Mouse (Mus musculus) layer of hippocampus, adult 6 months (tissue): ENCODE data around the gene Lix1. TPM values are rescaled to one million over a fixed set of nuclear protein-coding genes. Genes with fewer than 3 reads are reported as not detected.

ENCODE experiments used
- long read RNA-seq, 2 experiments: library from polyadenylated mRNA; unstranded; transcript quantifications; one replicate each; pipeline ENCODE4 v2.0.0; 2019 to 2020
- polyA plus RNA-seq: library from polyadenylated mRNA; unstranded; fragments of <200 nt; fragmentation: Nextera tagmentation; gene quantifications from 2 replicates; pipeline ENCODE4 v1.2.3, GENCODE M21; 2021

Lix1 gene
- 55.4 and 57.0 TPM in 2 replicates for polyA plus RNA-seq
- long read RNA-seq, experiment 1, transcript Lix1-201 (6 exons, 3,116 nt): major isoform, 115 of 141 reads
- long read RNA-seq, experiment 1, partial matches to known transcripts: 3 of 141 reads
- long read RNA-seq, experiment 1, other reads (novel, unspliced or antisense): 21 of 141 reads
- long read RNA-seq, experiment 2, transcript Lix1-202 (3 exons, 2,678 nt): minor isoform, 11 of 360 reads
- long read RNA-seq, experiment 2, transcript Lix1-201 (6 exons, 3,116 nt): major isoform, 323 of 360 reads
- long read RNA-seq, experiment 2, partial matches to known transcripts: 11 of 360 reads
- long read RNA-seq, experiment 2, other reads (novel, unspliced or antisense): 15 of 360 reads

DNA sequence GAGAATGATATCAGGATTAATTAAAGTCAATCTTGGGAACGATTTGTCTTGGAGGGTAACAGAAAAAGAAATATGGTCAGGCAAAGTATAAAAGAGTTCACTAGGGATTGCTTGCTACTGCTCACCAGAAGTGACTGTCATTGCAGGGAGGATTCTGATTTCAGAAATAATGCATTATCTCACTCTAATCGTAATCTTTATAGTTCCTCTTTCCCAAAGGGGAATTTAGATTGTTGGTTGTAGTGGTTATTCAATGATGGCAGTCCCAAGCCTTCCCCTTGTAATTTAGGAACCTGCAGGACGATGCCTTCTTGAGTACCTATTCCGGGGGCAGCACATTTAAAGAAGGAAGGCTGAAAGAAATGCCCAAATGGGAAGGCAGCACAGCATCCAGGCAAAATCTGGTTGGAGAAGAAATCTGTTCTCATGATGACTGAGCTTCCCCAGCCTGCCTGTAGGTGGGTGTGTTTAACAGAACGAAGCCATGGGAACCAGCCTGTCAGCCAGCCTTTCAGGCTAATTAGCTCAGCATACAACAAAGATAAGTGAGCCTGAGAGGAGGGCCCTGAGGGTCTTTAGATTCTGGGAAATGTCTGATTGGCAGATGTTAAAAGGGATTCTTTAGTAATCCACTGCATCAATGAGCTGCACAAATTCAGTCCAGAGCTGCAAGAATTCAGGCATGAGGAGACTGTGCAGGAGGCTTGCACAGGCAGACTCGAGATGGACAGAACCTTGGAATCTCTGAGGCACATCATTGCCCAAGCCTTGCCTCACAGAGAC, at the start of gene Lix1:
Gene Lix1 (plus strand): TSS at position 451 of the 783 bp plus-strand sequence.

DNA sequence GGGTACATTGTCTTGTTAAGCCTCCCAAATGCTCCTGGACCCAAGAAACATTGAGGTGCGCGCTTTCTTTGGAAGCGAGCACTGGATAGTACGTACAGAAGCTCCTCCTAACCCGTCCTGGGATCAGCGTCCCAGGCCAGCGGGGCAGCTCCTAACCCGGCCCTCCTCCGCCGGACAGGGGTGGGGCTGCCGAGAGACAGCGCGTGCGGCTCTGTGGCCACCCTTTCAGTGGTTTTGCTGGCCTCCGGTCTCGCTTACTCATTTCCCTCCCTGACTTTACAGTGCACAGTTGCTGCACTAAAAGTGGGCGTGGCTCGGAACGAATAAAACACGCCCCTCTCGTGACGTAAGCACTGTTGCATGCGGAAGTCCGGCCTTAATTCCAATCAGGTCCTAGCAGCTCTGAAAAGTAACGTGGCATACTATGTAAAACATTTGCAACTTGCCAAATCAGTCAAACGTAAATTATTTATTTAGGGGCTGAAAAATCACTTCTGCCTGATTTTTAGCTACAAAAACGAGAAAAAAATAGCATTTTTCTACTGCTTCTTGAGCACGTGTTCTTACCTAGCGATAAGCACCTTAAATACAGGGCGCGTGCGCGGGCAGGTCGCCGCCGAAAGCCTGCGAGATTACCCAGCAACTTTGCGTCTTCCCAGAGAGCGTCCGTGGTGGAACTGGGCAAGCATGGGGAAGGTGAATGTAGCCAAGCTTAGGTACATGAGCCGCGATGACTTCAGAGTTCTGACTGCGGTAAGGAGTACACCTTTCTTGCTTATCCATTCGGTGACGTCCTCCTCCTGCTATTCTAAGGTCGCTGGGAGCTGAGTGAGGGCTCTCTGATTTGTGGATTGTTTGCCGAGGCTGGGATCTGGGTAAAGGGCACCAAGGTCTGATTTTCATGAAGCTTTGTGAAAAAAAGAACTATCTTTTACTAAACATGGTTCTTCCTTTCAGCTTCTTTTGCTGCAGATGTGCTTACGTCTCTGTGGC, 28.3 kb upstream of the Lix1 start, which contains the start of gene Riok2:
Gene Riok2 (plus strand): TSS at position 392 of the 993 bp plus-strand sequence.

Other genes with a start within 250 kb of the Lix1 start
- gene Riok2, start 28.4 kb upstream of the Lix1 start, polyA plus RNA-seq: 15.2 and 16.1 TPM in 2 replicates
- gene Lnpep, start 222.4 kb downstream of the Lix1 start, polyA plus RNA-seq: 17.2 and 23.2 TPM in 2 replicates